Mouse (Mus musculus): Measurements from ENCODE around the gene Mast3.

Mast3 gene

DNA sequence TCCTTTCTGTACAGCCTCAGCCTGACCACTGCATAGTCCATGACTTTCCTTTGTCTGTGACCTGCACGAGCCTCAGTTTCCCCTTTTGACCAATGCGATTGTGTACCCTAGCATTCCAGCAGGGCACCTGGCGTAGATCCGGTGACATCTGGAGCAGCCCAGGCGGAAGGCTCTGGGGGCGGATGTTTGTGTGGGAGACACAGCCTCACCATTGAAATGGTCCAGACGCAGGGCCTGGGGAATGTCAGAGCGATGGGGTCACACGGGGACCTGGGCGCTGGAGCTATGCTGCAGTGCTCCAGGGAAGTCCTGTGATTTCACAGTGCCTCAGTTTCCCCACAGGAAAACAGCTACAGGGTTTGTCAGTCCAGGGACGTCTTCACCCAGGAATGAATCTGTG, 62.7 kb downstream of the Mast3 start:
- peak; percentile 4 for DNase-seq

DNA sequence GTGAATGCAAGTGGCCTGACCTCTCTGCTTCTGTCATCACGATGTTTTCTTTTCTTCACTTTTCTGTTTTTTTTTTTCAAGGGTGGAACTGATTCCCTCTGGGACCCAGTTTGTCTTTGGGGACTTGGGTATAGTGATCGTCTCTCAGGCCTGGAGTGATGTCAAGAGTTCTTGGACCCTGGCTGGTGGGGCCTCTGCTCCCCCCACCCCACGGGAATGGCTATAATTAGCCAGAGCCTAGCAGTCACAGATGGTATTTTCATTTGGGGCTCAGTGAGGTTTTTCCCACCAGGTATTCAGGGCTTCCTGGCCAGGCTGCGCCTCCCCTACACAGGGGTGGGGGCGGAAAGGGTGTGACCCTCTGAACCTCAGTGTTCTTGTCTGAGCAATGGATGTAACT, 63.2 kb downstream of the Mast3 start:
- DNase-seq: peak; percentile 2

DNA sequence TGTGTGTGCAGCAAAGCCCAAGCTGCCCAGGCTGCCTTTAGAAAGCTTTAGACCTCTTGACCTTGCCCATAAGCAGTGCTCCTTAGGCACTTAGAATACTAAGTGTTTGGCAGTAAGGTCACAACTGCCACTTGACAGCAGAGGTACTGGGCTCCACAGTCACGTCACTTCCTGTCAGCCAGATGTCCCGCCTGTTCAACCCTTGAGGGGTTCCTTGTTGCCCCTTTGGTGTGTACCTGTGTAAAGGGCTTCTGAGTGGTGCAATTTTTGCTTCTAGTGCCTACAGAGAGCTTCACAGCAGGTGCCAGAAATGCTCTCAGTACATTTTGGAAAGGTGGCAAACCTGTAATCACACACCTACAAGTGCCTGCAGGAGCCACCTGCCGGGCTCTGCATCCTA, 66.6 kb downstream of the Mast3 start:
- DNase-seq: peak; percentile 2

DNA sequence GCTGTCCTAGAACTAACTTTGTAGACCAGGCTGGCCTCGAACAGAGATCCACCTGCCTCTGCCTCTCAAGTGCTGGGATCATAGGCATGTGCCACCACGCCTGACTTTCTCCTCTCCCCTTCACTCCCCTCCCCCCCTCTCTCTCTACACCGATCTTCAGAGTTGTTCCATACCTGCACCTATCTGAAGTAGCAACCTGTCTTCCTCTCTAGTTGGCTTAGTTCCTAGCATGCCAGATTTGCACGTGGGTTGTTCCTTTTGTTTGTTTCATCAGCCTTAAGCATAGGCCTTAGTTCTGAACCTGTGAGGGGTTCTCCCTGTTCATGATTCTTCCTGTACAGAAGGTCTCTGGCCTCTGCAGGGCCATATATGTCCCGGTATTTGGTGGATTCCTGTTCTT, 67.1 kb downstream of the Mast3 start:
- no peak for DNase-seq

DNA sequence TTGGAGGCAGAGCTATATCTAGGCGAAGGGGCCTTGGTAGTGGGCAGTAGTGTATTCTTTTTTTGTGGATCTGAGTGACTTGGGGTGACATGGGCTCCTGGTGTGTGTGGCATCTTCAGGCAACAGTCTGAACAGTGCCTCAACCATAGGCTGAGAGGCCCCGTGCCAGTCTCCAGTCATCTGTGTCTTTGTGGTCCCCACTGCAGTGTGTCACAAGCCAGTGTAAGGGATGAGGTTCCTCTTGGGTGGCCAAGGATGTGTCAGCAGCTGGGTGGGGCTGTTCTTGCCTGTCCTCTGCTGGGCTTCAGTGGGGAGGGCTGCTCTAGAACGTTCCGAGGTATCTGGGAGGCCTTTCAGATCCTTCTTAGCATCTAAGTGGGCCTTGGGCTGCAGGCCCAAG, 73.9 kb downstream of the Mast3 start:
- DNase-seq: no peak

DNA sequence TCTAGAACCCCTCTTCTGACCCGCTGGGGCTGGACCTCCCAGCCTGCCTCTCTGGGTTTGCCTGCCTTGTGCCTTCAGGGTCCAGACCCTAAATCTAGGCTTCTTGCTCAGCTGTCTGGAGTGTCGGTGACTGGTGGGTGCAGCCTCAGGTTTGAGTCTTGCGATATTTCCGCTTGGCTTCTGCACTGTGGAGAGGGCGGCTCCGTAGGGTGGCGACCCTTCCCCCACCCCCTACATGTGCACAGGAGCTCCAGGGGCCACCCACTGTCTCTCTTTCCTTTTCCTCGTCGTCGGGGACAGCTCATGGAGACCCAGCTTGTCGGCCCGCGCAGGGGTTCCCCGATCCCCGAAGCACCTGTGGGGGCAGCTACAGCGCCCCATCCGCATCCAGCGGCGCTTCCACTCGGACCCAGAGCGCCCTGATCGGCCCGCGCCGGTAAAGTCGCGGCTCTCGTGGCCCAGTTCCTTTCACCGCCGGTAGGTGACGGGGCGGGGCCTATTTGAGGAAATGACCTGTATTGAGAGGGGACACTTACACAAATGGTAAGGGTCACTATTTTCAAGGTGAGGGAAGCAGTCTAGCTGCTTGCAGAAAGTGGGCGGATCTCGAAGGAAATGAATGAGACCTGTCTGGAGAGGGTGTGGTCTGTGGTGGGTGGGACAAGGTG, 74.9 kb downstream of the Mast3 start:
- no peak for DNase-seq
